Mouse (Mus musculus) gastrocnemius, postnatal 10 days (tissue): ENCODE results near the gene Lsm12. TPM values are rescaled to one million over a fixed set of nuclear protein-coding genes. Genes with fewer than 3 reads are reported as not detected.

Source experiments
- DNase-seq: peaks from one replicate; pipeline ENCODE4 v3.0.0; 2021; ENCODE audit warnings: mixed read lengths
- microRNA-seq, 2 experiments: library from miRNA; unstranded; fragments of <30 nt; microRNA quantifications; one replicate each; pipeline ENCODE4 v1.2.0; 2021
- total RNA-seq, 2 experiments: library from RNA; stranded (reverse); gene quantifications; 2 replicates each; pipeline ENCODE4 v1.2.3; 2021

The Lsm12 gene
- total RNA-seq, 2 experiments from 2014 or later = 83.1 to 84.4 TPM

DNA sequence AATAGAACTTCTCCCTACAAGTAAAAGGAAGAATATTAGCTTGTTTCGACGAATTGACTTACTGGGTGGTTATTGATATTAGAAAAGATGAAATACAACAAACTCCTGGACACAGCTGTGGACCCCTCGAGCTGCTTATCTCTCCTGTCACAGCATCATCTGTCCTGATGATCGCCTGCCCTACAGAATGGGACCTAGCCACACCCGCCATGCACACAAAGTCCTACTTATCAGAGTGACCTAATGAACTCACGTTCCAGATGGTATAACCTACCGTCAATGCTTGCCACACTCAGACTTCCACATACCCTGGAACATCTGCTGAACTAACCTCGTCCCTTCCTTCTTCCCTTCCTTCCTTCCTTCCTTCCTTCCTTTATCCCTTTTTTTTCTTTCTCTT, 68.9 kb downstream of the Lsm12 start:
- DNase-seq = no peak

Small RNA genes lying within 50 kb of the gene (microRNA-seq; reads per million reads assigned to microRNA genes)
- 0.32 to 2.0 reads per million in 2 experiments for gene Mir8101

Other genes with a start within 250 kb of the Lsm12 start
- gene Sost, start 218.3 kb downstream of the Lsm12 start, total RNA-seq = under 1 TPM in 1 of 2 experiments, not detected in 1; 0.41 TPM
- gene Cfap97d1, start 201.0 kb downstream of the Lsm12 start, total RNA-seq = not detected
- gene Dusp3, start 198.3 kb downstream of the Lsm12 start, total RNA-seq = 100 to 1,000 TPM; 122 to 136 TPM
- 10 to 100 TPM; 76.8 to 83.7 TPM for gene Mpp3, start 156.8 kb downstream of the Lsm12 start, total RNA-seq
- gene Cd300lg, start 143.8 kb downstream of the Lsm12 start, total RNA-seq = 10 to 100 TPM; 18.0 to 20.4 TPM
- gene Mpp2, start 96.8 kb downstream of the Lsm12 start, total RNA-seq = 1 to 10 TPM; 1.1 to 1.5 TPM
- gene Ppy, start 84.0 kb downstream of the Lsm12 start, total RNA-seq = not detected
- not detected for gene Pyy, start 77.5 kb downstream of the Lsm12 start, total RNA-seq
- gene Nags, start 39.8 kb downstream of the Lsm12 start, total RNA-seq = not detected
- 10 to 100 TPM; 13.7 to 15.9 TPM for gene Tmem101, start 28.9 kb downstream of the Lsm12 start, total RNA-seq
- 10 to 100 TPM; 32.2 to 34.6 TPM for gene G6pc3, start 4.3 kb upstream of the Lsm12 start, total RNA-seq
- 10 to 100 TPM; 68.5 to 86.9 TPM for gene Hdac5, start 44.9 kb upstream of the Lsm12 start, total RNA-seq
- 1 to 10 TPM in 1 of 2 experiments, under 1 TPM in 1; 0.99 to 1.2 TPM for gene BC030867, start 63.6 kb upstream of the Lsm12 start, total RNA-seq
- gene Asb16, start 83.4 kb upstream of the Lsm12 start, total RNA-seq = 10 to 100 TPM; 48.7 to 54.4 TPM
- gene Tmub2, start 99.6 kb upstream of the Lsm12 start, total RNA-seq = 10 to 100 TPM; 15.7 to 18.9 TPM
- gene Atxn7l3, start 111.3 kb upstream of the Lsm12 start, total RNA-seq = 10 to 100 TPM; 20.8 to 25.5 TPM
- gene Ubtf, start 134.4 kb upstream of the Lsm12 start, total RNA-seq = 10 to 100 TPM; 56.0 to 64.8 TPM
- 10 to 100 TPM in 1 of 2 experiments, 1 to 10 TPM in 1; 2.1 to 10.7 TPM for gene Slc4a1, start 180.9 kb upstream of the Lsm12 start, total RNA-seq
- 1 to 10 TPM in 1 of 2 experiments, under 1 TPM in 1; 0.87 to 1.9 TPM for gene Rundc3a, start 208.1 kb upstream of the Lsm12 start, total RNA-seq
- gene Slc25a39, start 222.7 kb upstream of the Lsm12 start, total RNA-seq = 10 to 100 TPM; 51.7 to 53.5 TPM
- gene Grn, start 245.0 kb upstream of the Lsm12 start, total RNA-seq = 10 to 100 TPM; 81.6 to 93.6 TPM